8 mouse cellular contexts compared by ENCODE assay signal in genomic region chr10:93833699-93834393, GRCm38 (mm10). TPM values are rescaled to one million over a fixed set of nuclear protein-coding genes. Genes with fewer than 3 reads are reported as not detected.
DNase-seq lines count a peak whose midpoint lies in the region; ATAC-seq lines count a peak whose summit lies in the region.

No protein-coding gene starts in this region.

- ATAC-seq in heart, embryonic 11.5 days (replicated peaks; ENCODE audit: insufficient number of reproducible peaks, low FRiP score, low TSS enrichment) = peak; percentile 93
- ATAC-seq in kidney, embryonic 15.5 days (replicated peaks; ENCODE audit: low FRiP score) = peak; percentile 96

- no peak overlapping the region for H3K27ac ChIP-seq in heart, embryonic 11.5 days (ENCODE audit: low read depth, low read length)
- no peak overlapping the region for H3K27ac ChIP-seq in kidney, embryonic 15.5 days

- under 1% methylated on average over 72 of the region's 75 CpGs for WGBS in heart, embryonic 11.5 days (ENCODE audit: insufficient replicate concordance)
- WGBS in kidney, embryonic 15.5 days = under 1% methylated on average over 75 of the region's 75 CpGs

- peak overlapping the region; percentile 84 for H3K4me3 ChIP-seq in heart, embryonic 11.5 days (ENCODE audit: low read depth, low read length)
- H3K4me3 ChIP-seq in kidney, embryonic 15.5 days (replicated peaks) = peak overlapping the region; percentile 75

- no peaks in the 10 kb centered on the region for H3K9me3 ChIP-seq in heart, embryonic 11.5 days (replicated peaks; ENCODE audit: control insufficient read depth, low read length)
- no peaks in the 10 kb centered on the region for H3K9me3 ChIP-seq in kidney, embryonic 15.5 days (replicated peaks)

- H3K4me2 ChIP-seq in heart, embryonic 11.5 days = peak overlapping the region; percentile 98
- peak overlapping the region; percentile 99 for H3K4me2 ChIP-seq in kidney, embryonic 15.5 days

- peaks cover 47% of the 10 kb centered on the region for H3K27me3 ChIP-seq in heart, embryonic 11.5 days (ENCODE audit: control insufficient read depth, insufficient read depth, low read length)
- peaks cover 78% of the 10 kb centered on the region for H3K27me3 ChIP-seq in kidney, embryonic 15.5 days

- H3K36me3 ChIP-seq in heart, embryonic 11.5 days (ENCODE audit: control insufficient read depth, insufficient read depth, low read length) = no peaks in the 10 kb centered on the region
- no peaks in the 10 kb centered on the region for H3K36me3 ChIP-seq in kidney, embryonic 15.5 days

- H3K4me1 ChIP-seq in heart, embryonic 11.5 days (ENCODE audit: control insufficient read depth, insufficient read depth, low read length) = no peaks in the 10 kb centered on the region
- peaks cover 28% of the 10 kb centered on the region for H3K4me1 ChIP-seq in kidney, embryonic 15.5 days

- peak overlapping the region; percentile 65 for H3K9ac ChIP-seq in heart, embryonic 11.5 days (ENCODE audit: low read depth, low read length)
- H3K9ac ChIP-seq in kidney, embryonic 15.5 days = peak overlapping the region; percentile 40

- peak; percentile 59 for DNase-seq in CD4-positive helper T cell, adult 2 months (ENCODE audit: low read depth, low spot score)
- peak; percentile 44 for DNase-seq in adrenal gland, adult 8-10 months
- DNase-seq in embryo, embryonic 11 days = peak; percentile 91
- DNase-seq in lung, postnatal 25 days (ENCODE audit: low spot score) = peak; percentile 26
- DNase-seq in retina, embryonic 14.5 days (ENCODE audit: low spot score) = peak; percentile 95
- DNase-seq in layer of hippocampus, postnatal 14 days (ENCODE audit: low spot score in 2 of 2) = no peak

RNA-seq across cellular contexts. Expression of gene Usp44, which starts 2.5 kb away (rescaled TPM):
- total RNA-seq in adrenal gland, adult 8-10 months (2022) = not detected
- 1.1 and 1.3 TPM in 2 replicates for polyA plus RNA-seq in heart, embryonic 11.5 days (2014; fragmentation: Nextera tagmentation; extraction: Ambion mirVana)
- 0.73 and 1.1 TPM in 2 replicates for polyA plus RNA-seq in kidney, embryonic 15.5 days (2015; fragmentation: Nextera tagmentation; extraction: Ambion mirVana)
- not detected for total RNA-seq in layer of hippocampus, postnatal 14 days (2021)

Comparison
In these comparisons a context has a peak if more than half of its experiments do, and no peak if none do; other contexts are left out.
1. DNase-seq: peak in CD4-positive helper T cell, adult 2 months (single experiment), adrenal gland, adult 8-10 months (single experiment), embryo, embryonic 11 days (single experiment), lung, postnatal 25 days (single experiment) and retina, embryonic 14.5 days (single experiment); none in layer of hippocampus, postnatal 14 days (0 of 2).